Mouse (Mus musculus) forebrain, embryonic 14.5 days (tissue): Measurements from ENCODE around the gene Slc39a11. TPM values are rescaled to one million over a fixed set of nuclear protein-coding genes. Genes with fewer than 3 reads are reported as not detected.

Experiments
- ATAC-seq: fragments of 200-750 bp; cut with Nextera tagmentation; 2 replicates; pipeline ENCODE4 v1.8.0; 2017; ENCODE audit warnings: mild to moderate bottlenecking, moderate library complexity
- DNase-seq: peaks from one replicate; pipeline ENCODE4 v3.0.0-alpha.2; 2015; ENCODE audit warnings: low spot score
- H3K27ac ChIP-seq: fragments of 300-500 bp; sonication (generic); 2 replicates; pipeline ENCODE4 v1.5.1; 2014; ENCODE audit warnings: low read depth, mild to moderate bottlenecking, control low read depth, low read length, moderate library complexity
- H3K27me3 ChIP-seq: fragments of 300-500 bp; sonication (generic); replicated peaks from 2 replicates; pipeline ENCODE4 v1.6.1; 2014; ENCODE audit warnings: low read length, control low read depth, mixed read lengths; ENCODE audit not compliant: control insufficient read depth, insufficient read depth
- H3K36me3 ChIP-seq: fragments of 300-500 bp; sonication (generic); 2 replicates; pipeline ENCODE4 v1.6.1; 2014; ENCODE audit warnings: low read length, control low read depth; ENCODE audit not compliant: control insufficient read depth, insufficient read depth
- H3K4me1 ChIP-seq: fragments of 300-500 bp; sonication (generic); 2 replicates; pipeline ENCODE4 v1.6.1; 2014; ENCODE audit warnings: antibody characterized with exemption, low read length, control low read depth; ENCODE audit not compliant: control insufficient read depth, insufficient read depth
- H3K4me2 ChIP-seq: fragments of 300-500 bp; sonication (generic); 2 replicates; pipeline ENCODE4 v1.6.1; 2014; ENCODE audit warnings: mild to moderate bottlenecking, control low read depth, low read length
- H3K4me3 ChIP-seq: fragments of 300-500 bp; sonication (generic); 2 replicates; pipeline ENCODE4 v1.5.1; 2014; ENCODE audit warnings: low read depth, low read length, control low read depth
- H3K9ac ChIP-seq: fragments of 300-500 bp; sonication (generic); 2 replicates; pipeline ENCODE4 v1.6.1; 2014; ENCODE audit warnings: mild to moderate bottlenecking, low read length, control low read depth, moderate library complexity
- H3K9me3 ChIP-seq: fragments of 300-500 bp; sonication (generic); replicated peaks from 2 replicates; pipeline ENCODE4 v1.6.1; 2016; ENCODE audit warnings: low read length, control low read depth, mixed read lengths; ENCODE audit not compliant: control insufficient read depth
- WGBS: fragments of 180-500 bp; shearing (Covaris S2); extraction: QIAGEN DNeasy Blood & Tissue Kit; methylation state at CpG from one replicate; pipeline ENCODE4 v1.1.7; 2014; 5-methylcytosine and 5-hydroxymethylcytosine counted together
- polyA plus RNA-seq: library from polyadenylated mRNA; unstranded; fragments of >200 nt; fragmentation: Nextera tagmentation; extraction: Ambion mirVana; gene quantifications from 2 replicates; pipeline ENCODE4 v1.2.1, GENCODE M21; 2014

The Slc39a11 gene
- polyA plus RNA-seq, 1 experiment from 2014 or later = 29.5 TPM

DNA sequence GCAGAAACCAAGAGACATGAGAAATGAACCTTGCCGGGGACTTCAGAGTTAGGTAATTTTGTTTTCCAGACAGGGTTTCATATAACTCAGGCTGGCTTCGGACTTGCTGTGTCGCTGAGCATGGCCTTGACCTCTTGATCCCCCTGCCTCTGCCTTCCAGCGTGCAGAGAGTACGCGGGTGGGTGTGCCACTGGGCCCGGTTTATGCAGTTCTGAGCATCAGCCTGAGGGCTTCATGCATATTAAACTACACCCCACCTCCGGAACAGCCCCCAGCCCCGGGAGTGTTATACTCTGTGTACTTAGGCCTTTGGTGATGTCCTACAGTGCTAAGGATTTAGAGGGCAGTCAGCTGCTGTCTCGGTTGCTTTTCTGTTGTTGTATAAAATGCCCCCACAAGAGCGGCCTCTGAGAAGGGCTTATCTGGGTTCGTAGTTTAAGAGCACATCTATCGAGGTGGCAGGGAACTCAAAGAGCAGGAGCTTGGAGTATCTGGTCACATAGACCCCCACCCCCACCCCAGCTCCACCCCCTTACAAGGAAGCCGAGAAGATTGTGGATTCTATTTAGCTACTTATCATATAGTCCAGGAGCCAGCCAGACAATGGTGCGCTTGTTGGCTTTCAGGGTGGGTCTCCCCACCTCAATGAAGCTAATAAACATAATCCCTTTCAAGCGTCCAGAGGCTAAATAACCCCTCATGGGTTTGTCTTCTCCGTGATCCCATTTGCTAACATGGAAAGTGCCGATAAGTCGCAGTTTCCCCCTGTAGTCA is 283.4 kb downstream of the Slc39a11 start:
- no peak overlapping the region for H3K4me3 ChIP-seq
- 0 out of 2 replicates have a peak, but pooled peaks cover 2% of the 10 kb centered on the region for H3K4me1 ChIP-seq
- 48% methylated on average over 19 of the region's 19 CpGs for WGBS
- H3K36me3 ChIP-seq = no peaks in the 10 kb centered on the region
- H3K9me3 ChIP-seq = no peaks in the 10 kb centered on the region
- H3K27ac ChIP-seq = no peak overlapping the region
- H3K4me2 ChIP-seq = no peak overlapping the region
- no peaks in the 10 kb centered on the region for H3K27me3 ChIP-seq
- H3K9ac ChIP-seq = no peak overlapping the region
- ATAC-seq (no peak), DNase-seq (no peak)

DNA sequence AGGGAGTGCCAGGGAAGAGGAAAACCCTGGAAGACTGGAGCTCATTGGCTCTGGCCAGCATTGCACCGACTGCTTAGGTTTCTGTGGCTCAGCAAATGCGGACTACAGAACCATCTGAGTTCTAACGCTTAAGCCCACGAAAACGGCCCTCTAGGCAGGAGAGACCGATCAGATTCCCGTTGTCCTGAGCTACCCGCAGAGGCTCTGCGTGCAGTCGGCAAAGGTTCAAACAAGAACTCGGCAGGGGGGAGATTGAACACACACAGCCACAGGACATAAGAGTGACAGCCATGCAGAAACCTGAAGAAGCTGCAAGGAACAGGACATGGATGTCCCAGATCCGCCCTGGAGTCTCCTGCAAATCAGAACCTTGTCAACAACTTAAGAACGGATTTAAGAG is 286.1 kb downstream of the Slc39a11 start:
- 0 out of 2 replicates have a peak, but pooled peaks cover 2% of the 10 kb centered on the region for H3K4me1 ChIP-seq
- no peak overlapping the region for H3K27ac ChIP-seq
- no peaks in the 10 kb centered on the region for H3K9me3 ChIP-seq
- H3K36me3 ChIP-seq = no peaks in the 10 kb centered on the region
- H3K4me3 ChIP-seq = no peak overlapping the region
- DNase-seq (no peak), ATAC-seq (no peak)
- no peak overlapping the region for H3K9ac ChIP-seq
- 18% methylated on average over 13 of the region's 13 CpGs for WGBS
- H3K27me3 ChIP-seq = no peaks in the 10 kb centered on the region
- H3K4me2 ChIP-seq = no peak overlapping the region

DNA sequence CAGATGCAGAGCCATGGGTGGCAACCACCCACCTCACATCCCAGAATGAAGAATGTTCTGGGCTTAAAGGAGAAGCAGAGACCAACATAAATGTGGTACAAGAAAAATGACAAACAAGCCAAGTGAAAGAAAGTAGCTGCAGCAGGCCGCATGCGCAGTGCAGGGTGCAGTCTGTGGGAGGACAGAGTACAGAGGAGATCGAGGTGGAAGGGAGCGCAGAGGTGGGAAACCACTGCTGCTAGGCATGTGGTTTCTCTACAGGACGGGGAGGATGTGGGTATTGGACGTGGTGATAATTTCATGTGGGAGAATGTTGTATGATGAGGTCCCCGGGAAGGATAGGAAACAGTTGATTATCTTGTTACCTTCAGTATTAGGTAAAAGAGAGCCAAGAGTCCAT is 287.3 kb downstream of the Slc39a11 start:
- no peak overlapping the region for H3K9ac ChIP-seq
- H3K4me3 ChIP-seq = no peak overlapping the region
- ATAC-seq = no peak
- no peaks in the 10 kb centered on the region for H3K36me3 ChIP-seq
- no peaks in the 10 kb centered on the region for H3K9me3 ChIP-seq
- H3K27me3 ChIP-seq = no peaks in the 10 kb centered on the region
- no peak overlapping the region for H3K27ac ChIP-seq
- no peak for DNase-seq
- WGBS = 96% methylated on average over 7 of the region's 7 CpGs
- 0 out of 2 replicates have a peak, but pooled peaks cover 2% of the 10 kb centered on the region for H3K4me1 ChIP-seq
- no peak overlapping the region for H3K4me2 ChIP-seq

DNA sequence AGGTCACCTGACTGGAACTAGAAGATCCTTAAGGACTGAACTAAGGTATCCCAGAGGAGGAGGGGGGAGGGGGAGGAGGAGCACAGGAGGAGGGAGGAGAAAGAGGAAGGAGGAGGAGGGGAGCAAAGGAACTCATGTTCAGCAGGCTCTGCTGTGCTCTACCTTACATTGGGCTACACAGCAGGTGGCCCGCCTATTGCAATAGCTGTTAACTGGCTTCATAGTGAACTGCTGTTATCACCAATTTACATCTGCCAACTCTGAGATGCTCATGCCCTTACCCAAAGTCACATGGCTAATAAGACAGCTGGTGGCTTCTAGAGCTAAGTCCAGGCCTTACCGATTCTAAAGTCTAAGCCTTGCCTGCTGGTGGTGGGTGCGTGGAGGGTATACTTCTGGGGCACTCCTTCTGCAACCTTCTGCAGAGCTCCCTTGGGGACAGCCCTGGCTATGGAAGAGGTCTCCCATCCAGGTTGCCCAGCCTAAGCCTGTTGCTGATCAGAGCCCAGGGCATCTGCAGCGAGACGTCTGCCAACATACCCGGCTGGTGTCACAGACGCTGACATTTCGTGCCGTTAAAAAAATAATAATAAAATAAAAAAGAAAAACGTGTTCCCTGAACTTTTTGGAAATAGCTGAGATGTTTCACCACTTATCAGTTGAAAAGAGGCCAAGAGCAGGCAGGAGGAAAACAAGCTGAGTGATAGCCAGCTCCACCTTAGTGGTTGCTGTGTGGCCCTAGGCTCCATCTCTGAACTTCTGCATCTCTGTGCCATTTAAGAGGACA is 289.6 kb downstream of the Slc39a11 start:
- WGBS = 92% methylated on average over 10 of the region's 10 CpGs
- H3K27ac ChIP-seq = no peak overlapping the region
- ATAC-seq (no peak), DNase-seq (no peak)
- no peaks in the 10 kb centered on the region for H3K27me3 ChIP-seq
- H3K9ac ChIP-seq = no peak overlapping the region
- no peak overlapping the region for H3K4me3 ChIP-seq
- no peaks in the 10 kb centered on the region for H3K9me3 ChIP-seq
- H3K4me2 ChIP-seq = no peak overlapping the region
- no peaks in the 10 kb centered on the region for H3K36me3 ChIP-seq
- H3K4me1 ChIP-seq = no peaks in the 10 kb centered on the region

DNA sequence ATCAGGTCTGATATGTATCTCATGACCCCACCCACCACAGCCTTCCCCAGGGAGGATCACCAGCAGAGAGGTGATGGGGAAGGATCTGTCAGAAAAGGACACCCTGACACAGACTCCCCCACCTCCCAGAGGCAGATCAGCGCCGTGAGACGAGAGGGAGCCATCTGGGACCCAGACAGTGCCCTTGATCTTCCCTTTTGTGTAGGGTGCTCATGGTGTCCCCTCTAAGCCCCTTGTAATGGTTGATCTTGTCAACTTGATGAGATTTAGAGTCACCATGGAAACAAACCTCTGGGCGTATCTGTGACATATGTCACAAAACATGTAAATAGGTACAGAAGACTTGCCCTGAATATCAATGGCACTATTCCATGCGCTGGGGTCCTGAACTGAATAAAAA is 293.9 kb downstream of the Slc39a11 start:
- Histone ChIP-seq H3K36me3 (no peaks in the 10 kb centered on the region), H3K4me1 (no peaks in the 10 kb centered on the region), H3K9me3 (no peaks in the 10 kb centered on the region), H3K4me2 (no peak overlapping the region), H3K9ac (no peak overlapping the region), H3K4me3 (no peak overlapping the region), H3K27ac (no peak overlapping the region), H3K27me3 (no peaks in the 10 kb centered on the region)
- no peak for DNase-seq
- 71% methylated on average over 5 of the region's 5 CpGs for WGBS
- no peak for ATAC-seq

DNA sequence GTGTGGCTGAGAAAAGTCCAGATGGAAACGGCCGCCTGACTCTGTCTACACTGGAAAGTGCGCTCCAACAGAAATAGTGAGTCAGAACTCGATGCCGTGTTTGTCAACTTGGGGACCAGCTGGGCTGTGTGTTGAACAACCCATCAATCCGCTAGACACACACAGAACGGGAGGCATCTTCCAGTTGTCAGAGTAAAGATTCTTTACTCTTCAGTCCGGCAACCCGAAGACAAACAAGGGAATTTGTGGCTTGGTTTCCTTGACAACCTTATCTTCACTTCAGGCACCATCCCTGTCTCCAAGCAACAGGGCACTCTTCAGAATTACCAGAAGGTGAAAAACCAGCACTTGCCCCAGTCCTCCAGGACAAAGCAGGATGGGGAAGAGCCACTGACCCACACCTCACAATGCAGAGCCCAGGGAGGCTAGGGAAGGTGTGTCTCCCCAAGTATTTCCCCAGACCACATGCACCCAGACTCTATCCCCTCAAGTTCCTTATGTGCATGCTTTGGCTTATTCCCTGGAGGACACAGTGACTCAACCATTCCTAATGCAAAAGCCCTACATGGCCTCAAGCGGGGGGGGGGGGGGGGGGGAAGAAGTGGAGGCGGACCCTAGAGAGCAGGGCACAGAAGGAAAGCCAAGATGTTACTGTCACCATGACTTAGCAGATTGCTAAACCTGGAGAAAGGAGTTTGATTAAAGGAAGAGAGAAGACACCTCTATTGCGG is 297.6 kb downstream of the Slc39a11 start:
- 0 out of 2 replicates have a peak overlapping the region, but pooled peaks have one; percentile 33 for H3K27ac ChIP-seq
- peaks cover 9% of the 10 kb centered on the region for H3K9me3 ChIP-seq
- peak; percentile 32 for DNase-seq
- ATAC-seq = no peak
- H3K4me3 ChIP-seq = no peak overlapping the region
- no peak overlapping the region for H3K9ac ChIP-seq
- H3K36me3 ChIP-seq = no peaks in the 10 kb centered on the region
- H3K4me2 ChIP-seq = no peak overlapping the region
- 81% methylated on average over 11 of the region's 12 CpGs for WGBS
- H3K27me3 ChIP-seq = no peaks in the 10 kb centered on the region
- no peaks in the 10 kb centered on the region; the same call in 1 of the 2 replicates for H3K4me1 ChIP-seq

DNA sequence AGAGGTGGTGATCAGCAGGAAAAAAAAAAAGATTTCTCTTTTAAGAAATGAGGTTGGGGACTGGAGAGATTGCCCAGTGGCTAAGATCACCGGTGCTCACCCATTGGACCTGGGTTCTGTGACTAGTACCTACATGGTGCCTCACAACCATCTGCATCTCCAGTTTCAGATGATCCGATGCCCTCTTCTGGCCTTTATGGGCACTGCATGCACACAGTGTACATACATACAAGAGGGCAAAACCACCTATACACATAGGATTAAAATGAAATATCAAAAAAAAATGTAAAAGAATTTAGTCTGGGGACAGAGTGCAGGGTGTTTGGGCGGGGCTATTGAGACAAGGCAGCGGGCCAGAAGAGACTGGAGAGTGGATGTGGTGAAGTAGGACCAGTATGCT is 299.3 kb downstream of the Slc39a11 start:
- Histone ChIP-seq H3K4me1 (no peaks in the 10 kb centered on the region; the same call in 1 of the 2 replicates), H3K9me3 (peaks cover 9% of the 10 kb centered on the region), H3K4me2 (no peak overlapping the region), H3K27me3 (no peaks in the 10 kb centered on the region), H3K27ac (no peak overlapping the region), H3K36me3 (no peaks in the 10 kb centered on the region), H3K4me3 (no peak overlapping the region), H3K9ac (no peak overlapping the region)
- no peak for ATAC-seq
- DNase-seq = no peak
- WGBS = 92% methylated on average over 4 of the region's 4 CpGs

DNA sequence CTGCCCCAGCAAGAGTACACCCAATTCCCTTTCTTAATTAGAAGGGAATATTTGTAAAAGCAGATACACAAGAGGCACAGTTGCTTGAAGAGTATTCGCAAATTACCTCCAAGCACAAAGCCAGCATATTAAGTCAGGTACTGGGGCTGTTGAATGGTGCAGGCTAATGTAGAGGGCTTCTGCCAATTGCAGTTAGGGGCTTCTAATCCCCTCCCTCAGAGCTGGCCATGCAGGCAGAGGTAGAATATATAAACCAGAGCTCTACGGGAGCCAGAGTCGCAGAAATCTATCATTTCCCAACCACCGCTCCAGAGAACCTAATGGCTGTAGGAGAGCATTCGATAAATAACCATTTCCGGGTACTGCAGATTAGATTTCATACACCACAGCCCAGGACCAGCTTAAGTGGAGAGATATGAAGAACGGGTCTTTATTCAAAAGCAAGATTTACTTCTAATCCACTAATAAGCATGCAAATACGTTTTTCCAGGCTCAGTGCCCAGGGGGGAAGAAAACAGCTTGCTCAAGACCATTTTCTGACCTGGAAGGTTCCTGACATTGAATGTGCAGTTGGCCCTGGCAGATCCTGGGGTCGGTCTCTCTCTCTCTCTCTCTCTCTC is 302.9 kb downstream of the Slc39a11 start:
- no peak overlapping the region for H3K4me3 ChIP-seq
- peaks cover 9% of the 10 kb centered on the region for H3K9me3 ChIP-seq
- WGBS = 60% methylated on average over 9 of the region's 9 CpGs
- DNase-seq = peak; percentile 52
- no peak for ATAC-seq
- peak overlapping the region; percentile 22; the same call in 1 of the 2 replicates for H3K27ac ChIP-seq
- no peak overlapping the region for H3K9ac ChIP-seq
- no peak overlapping the region for H3K4me2 ChIP-seq
- no peaks in the 10 kb centered on the region for H3K36me3 ChIP-seq
- H3K27me3 ChIP-seq = no peaks in the 10 kb centered on the region
- H3K4me1 ChIP-seq = no peaks in the 10 kb centered on the region; the same call in 1 of the 2 replicates
